Mouse (Mus musculus): Measurements from ENCODE around the gene 4930469K13Rik.

- peak; percentile 78 for TF ChIP-seq CTCF (IDR thresholded peaks at IDR 0.05)
- no peak for TF ChIP-seq EP300 (IDR thresholded peaks at IDR 0.05)
These were observed 89.7 kb downstream of the 4930469K13Rik start for GRCm38 (mm10) chr11:34008702-34009101.
